Mouse (Mus musculus) intestine, embryonic 16.5 days (tissue): ENCODE measurements around the gene Bnc2. TPM values are rescaled to one million over a fixed set of nuclear protein-coding genes. Genes with fewer than 3 reads are reported as not detected.

Experiments used
- ATAC-seq: fragments of 200-750 bp; cut with Nextera tagmentation; 2 replicates; pipeline ENCODE4 v1.8.0; 2017; ENCODE audit warnings: moderate TSS enrichment, moderate library complexity
- H3K27ac ChIP-seq: fragments of 300-500 bp; sonication (generic); 2 replicates; pipeline ENCODE4 v1.5.1; 2014; ENCODE audit warnings: mild to moderate bottlenecking, low read length
- H3K27me3 ChIP-seq: fragments of 300-500 bp; sonication (generic); replicated peaks from 2 replicates; pipeline ENCODE4 v1.6.1; 2014; ENCODE audit warnings: low read length, control low read depth, mixed read lengths; ENCODE audit not compliant: control insufficient read depth, insufficient read depth
- H3K36me3 ChIP-seq: fragments of 300-500 bp; sonication (generic); 2 replicates; pipeline ENCODE4 v1.6.1; 2014; ENCODE audit warnings: low read length, control low read depth; ENCODE audit not compliant: control insufficient read depth, insufficient read depth
- H3K4me1 ChIP-seq: fragments of 300-500 bp; sonication (generic); 2 replicates; pipeline ENCODE4 v1.6.1; 2014; ENCODE audit warnings: low read length, control low read depth, mixed read lengths; ENCODE audit not compliant: control insufficient read depth, insufficient read depth
- H3K4me2 ChIP-seq: fragments of 300-500 bp; sonication (generic); 2 replicates; pipeline ENCODE4 v1.6.1; 2014; ENCODE audit warnings: low read depth, low read length, control low read depth
- H3K4me3 ChIP-seq: fragments of 300-500 bp; sonication (generic); 2 replicates; pipeline ENCODE4 v1.5.1; 2014; ENCODE audit warnings: mild to moderate bottlenecking, low read length
- H3K9ac ChIP-seq: fragments of 300-500 bp; sonication (generic); 2 replicates; pipeline ENCODE4 v1.6.1; 2014; ENCODE audit warnings: low read depth, low read length
- H3K9me3 ChIP-seq: fragments of 300-500 bp; sonication (generic); 2 replicates; pipeline ENCODE4 v1.6.1; 2016; ENCODE audit warnings: low read length, control low read depth; ENCODE audit not compliant: control insufficient read depth
- WGBS: fragments of 180-500 bp; shearing (Covaris S2); extraction: QIAGEN DNeasy Blood & Tissue Kit; methylation state at CpG from one replicate; pipeline ENCODE4 v1.1.7; 2014; 5-methylcytosine and 5-hydroxymethylcytosine counted together
- polyA plus RNA-seq: library from polyadenylated mRNA; unstranded; fragments of >200 nt; fragmentation: Nextera tagmentation; extraction: Ambion mirVana; gene quantifications from 2 replicates; pipeline ENCODE4 v1.2.1, GENCODE M21; 2015

The Bnc2 gene
- polyA plus RNA-seq, 1 experiment from 2014 or later: 8.9 TPM

DNA sequence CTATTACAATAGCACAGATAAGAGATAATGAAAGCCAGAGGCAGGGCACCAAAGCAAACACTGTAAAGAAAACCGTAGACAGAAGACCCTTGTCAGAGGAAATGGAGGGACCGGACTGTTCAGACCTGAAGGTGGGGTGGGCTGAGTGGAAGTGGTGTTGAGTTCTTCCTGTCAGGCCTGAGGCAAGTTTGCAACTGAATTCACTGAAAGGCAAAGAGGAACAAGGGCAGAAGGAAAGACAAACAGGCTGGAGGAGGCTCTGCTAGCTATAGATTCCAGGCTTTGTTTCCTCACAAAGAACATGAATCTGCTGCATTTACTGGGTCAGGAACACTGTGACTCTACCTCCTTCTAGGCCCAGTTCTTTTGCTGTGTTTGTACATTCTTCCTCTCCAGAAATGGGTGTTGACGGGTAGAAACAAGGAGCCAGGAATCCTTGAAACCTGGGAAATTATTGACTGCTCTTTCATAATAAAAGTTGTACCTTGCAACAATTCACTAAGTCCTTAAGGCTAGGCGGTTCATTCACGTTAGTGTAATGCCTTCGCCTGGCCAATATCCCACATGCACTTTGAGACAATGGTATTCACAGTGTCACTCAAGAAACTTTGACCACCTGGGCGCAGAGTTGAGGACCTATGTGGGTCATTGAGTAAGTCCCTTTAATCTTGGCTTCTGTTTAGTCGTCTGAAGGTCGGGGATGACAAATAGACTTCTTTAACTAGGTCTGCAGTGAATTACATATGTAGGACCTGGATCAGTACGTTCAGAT, 445.7 kb downstream of the Bnc2 start:
- WGBS: 64% methylated on average over 10 of the region's 10 CpGs
- Histone ChIP-seq H3K9me3 (no peaks in the 10 kb centered on the region), H3K4me2 (no peak overlapping the region), H3K36me3 (no peaks in the 10 kb centered on the region), H3K27ac (no peak overlapping the region), H3K9ac (no peak overlapping the region), H3K4me1 (no peaks in the 10 kb centered on the region), H3K27me3 (no peaks in the 10 kb centered on the region), H3K4me3 (no peak overlapping the region)
- ATAC-seq: peak; percentile 28; the same call in 1 of the 2 replicates

DNA sequence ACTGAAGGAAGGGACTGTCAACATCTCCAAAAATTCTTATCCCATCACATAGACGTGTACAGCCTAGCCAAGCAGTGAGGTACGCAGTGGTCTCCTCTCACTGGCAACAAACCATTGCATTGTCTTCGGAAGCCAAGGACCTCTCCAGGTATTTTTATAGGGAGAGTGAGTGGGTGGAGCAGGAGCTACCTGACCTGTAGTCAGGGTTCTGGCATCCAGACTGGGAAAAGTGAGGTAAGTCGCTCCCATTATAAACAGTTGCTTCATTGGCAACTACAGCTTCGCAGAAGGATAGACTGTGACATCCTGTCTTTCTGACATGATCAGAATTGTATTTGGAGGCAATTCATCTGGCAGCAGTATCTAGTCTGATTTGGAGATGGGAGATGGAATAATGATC, 446.5 kb downstream of the Bnc2 start:
- H3K9ac ChIP-seq: no peak overlapping the region
- 82% methylated on average over 5 of the region's 5 CpGs for WGBS
- no peak overlapping the region for H3K4me2 ChIP-seq
- no peaks in the 10 kb centered on the region for H3K36me3 ChIP-seq
- no peaks in the 10 kb centered on the region for H3K4me1 ChIP-seq
- H3K9me3 ChIP-seq: no peaks in the 10 kb centered on the region
- H3K4me3 ChIP-seq: no peak overlapping the region
- H3K27ac ChIP-seq: no peak overlapping the region
- ATAC-seq: no peak
- no peaks in the 10 kb centered on the region for H3K27me3 ChIP-seq

Other genes with a start within 250 kb of the Bnc2 start
- gene Cntln, start 209.0 kb upstream of the Bnc2 start, polyA plus RNA-seq: 4.5 and 5.2 TPM in 2 replicates